Mouse (Mus musculus): ENCODE data around the gene 1700025G04Rik. TPM values are rescaled to one million over a fixed set of nuclear protein-coding genes. Genes with fewer than 3 reads are reported as not detected.

The 1700025G04Rik gene
- total and polyA plus RNA-seq, 3 experiments, result 1.5 to 19.5 (median 12.8) TPM

GRCm38 (mm10) chr1:151985056-151985455 lies 104.9 kb downstream of the 1700025G04Rik start:
- Histone ChIP-seq H3K27me3 (replicated peaks) (no peaks in the 10 kb centered on the region), H3K9ac (ENCODE audit: insufficient read depth, low read depth) (no peak overlapping the region), H3K4me3 (replicated peaks in 1 of 3; ENCODE audit: low read depth in 2 of 3, low read length in 2 of 3, poor library complexity in 1 of 3) (no peak overlapping the region), H3K79me2 (replicated peaks; ENCODE audit: control insufficient read depth, extremely low read depth, insufficient read depth, poor library complexity, severe bottlenecking) (no peaks in the 10 kb centered on the region), H3K4me1 (ENCODE audit: control insufficient read depth in 1 of 2, insufficient read depth in 2 of 2) (peaks cover 3 to 38% of the 10 kb centered on the region in 2 experiments; a peak in 2 of 4 replicates), H3K9me3 (replicated peaks; ENCODE audit: low read length) (no peaks in the 10 kb centered on the region), H3K36me3 (replicated peaks in 1 of 2; ENCODE audit: control insufficient read depth in 1 of 2, insufficient read depth in 1 of 2, low read length in 1 of 2) (no peaks in the 10 kb centered on the region), H3K27ac (ENCODE audit: insufficient read depth, low read depth) (no peak overlapping the region), H3K4me2 (ENCODE audit: insufficient read depth, low read depth, poor library complexity, severe bottlenecking) (no peak overlapping the region)
- no peak for TF ChIP-seq MEF2A (IDR thresholded peaks at IDR 0.05; ENCODE audit: borderline replicate concordance, low read depth, low read length)
- TF ChIP-seq TBP (conservative IDR thresholded peaks at IDR 0.05; ENCODE audit: low read depth, low read length), result no peak
- no peak for TF ChIP-seq UBTF (IDR thresholded peaks at IDR 0.05; ENCODE audit: low read depth, low read length)
- no peak for TF ChIP-seq EP300 (IDR thresholded peaks at IDR 0.05; ENCODE audit: low read length)
- in situ Hi-C loops (cut with MboI; ENCODE audit: low pct_ligation_motif_present, low pct_unique_long_range_greater_than_20kb, low sequenced_read_pairs) (no loop called here), dilution Hi-C loops (cut with MboI; ENCODE audit: extremely low pct_ligation_motif_present, extremely low pct_unique_long_range_greater_than_20kb, low sequenced_read_pairs) (no loop called here)
- no peak for DNase-seq (ENCODE audit: extremely low read depth)

- Histone ChIP-seq H3K4me1 (ENCODE audit: control insufficient read depth in 1 of 2, insufficient read depth in 2 of 2) (peaks cover 3 to 43% of the 10 kb centered on the region in 2 experiments; a peak in 2 of 4 replicates), H3K9ac (ENCODE audit: insufficient read depth, low read depth) (no peak overlapping the region), H3K79me2 (replicated peaks; ENCODE audit: control insufficient read depth, extremely low read depth, insufficient read depth, poor library complexity, severe bottlenecking) (no peaks in the 10 kb centered on the region), H3K27me3 (replicated peaks) (no peaks in the 10 kb centered on the region), H3K27ac (ENCODE audit: insufficient read depth, low read depth) (no peak overlapping the region), H3K4me2 (ENCODE audit: insufficient read depth, low read depth, poor library complexity, severe bottlenecking) (no peak overlapping the region), H3K36me3 (replicated peaks in 1 of 2; ENCODE audit: control insufficient read depth in 1 of 2, insufficient read depth in 1 of 2, low read length in 1 of 2) (no peaks in the 10 kb centered on the region), H3K4me3 (replicated peaks in 1 of 3; ENCODE audit: low read depth in 2 of 3, low read length in 2 of 3, poor library complexity in 1 of 3) (no peak overlapping the region), H3K9me3 (replicated peaks; ENCODE audit: low read length) (no peaks in the 10 kb centered on the region)
- in situ Hi-C loops (cut with MboI; ENCODE audit: low pct_ligation_motif_present, low pct_unique_long_range_greater_than_20kb, low sequenced_read_pairs), result no loop called here
- dilution Hi-C loops (cut with MboI; ENCODE audit: extremely low pct_ligation_motif_present, extremely low pct_unique_long_range_greater_than_20kb, low sequenced_read_pairs), result no loop called here
- no peak for DNase-seq (ENCODE audit: extremely low read depth)
- TF ChIP-seq JUN (IDR thresholded peaks at IDR 0.05; ENCODE audit: insufficient read depth, low read depth, low read length) (no peak), EP300 (IDR thresholded peaks at IDR 0.05; ENCODE audit: low read length) (no peak), ZC3H11A (IDR thresholded peaks at IDR 0.05; ENCODE audit: low read depth, low read length) (no peak), ZMIZ1 (IDR thresholded peaks at IDR 0.05; ENCODE audit: low read depth, low read length) (no peak), NELFE (IDR thresholded peaks at IDR 0.05; ENCODE audit: low read depth, low read length) (no peak), NRF1 (IDR thresholded peaks at IDR 0.05; ENCODE audit: low read depth, low read length) (no peak), MEF2A (IDR thresholded peaks at IDR 0.05; ENCODE audit: borderline replicate concordance, low read depth, low read length) (no peak), IRF4 (IDR thresholded peaks at IDR 0.05; ENCODE audit: low read depth, low read length) (no peak), ZNF384 (IDR thresholded peaks at IDR 0.05; ENCODE audit: low read depth, low read length) (no peak), USF1 (IDR thresholded peaks at IDR 0.05; ENCODE audit: low read depth, low read length) (no peak), CHD1 (IDR thresholded peaks at IDR 0.05; ENCODE audit: low read depth, low read length) (no peak), BHLHE40 (IDR thresholded peaks at IDR 0.05; ENCODE audit: low read depth, low read length) (no peak), SIN3A (IDR thresholded peaks at IDR 0.05; ENCODE audit: low read length) (no peak)
Measured at GRCm38 (mm10) chr1:151983991-151984390, 105.9 kb downstream of the 1700025G04Rik start.
